Mouse (Mus musculus): Measurements from ENCODE around the gene Arhgap28.
A peak's percentile ranks its signal among the peaks of the same experiment; 100 is the strongest.
"Not testable (repeated sequence)": the region's sequence is repeated elsewhere in the genome, so short reads cannot be mapped to it uniquely, and the experiment has no call there.

Gene Arhgap28

DNA sequence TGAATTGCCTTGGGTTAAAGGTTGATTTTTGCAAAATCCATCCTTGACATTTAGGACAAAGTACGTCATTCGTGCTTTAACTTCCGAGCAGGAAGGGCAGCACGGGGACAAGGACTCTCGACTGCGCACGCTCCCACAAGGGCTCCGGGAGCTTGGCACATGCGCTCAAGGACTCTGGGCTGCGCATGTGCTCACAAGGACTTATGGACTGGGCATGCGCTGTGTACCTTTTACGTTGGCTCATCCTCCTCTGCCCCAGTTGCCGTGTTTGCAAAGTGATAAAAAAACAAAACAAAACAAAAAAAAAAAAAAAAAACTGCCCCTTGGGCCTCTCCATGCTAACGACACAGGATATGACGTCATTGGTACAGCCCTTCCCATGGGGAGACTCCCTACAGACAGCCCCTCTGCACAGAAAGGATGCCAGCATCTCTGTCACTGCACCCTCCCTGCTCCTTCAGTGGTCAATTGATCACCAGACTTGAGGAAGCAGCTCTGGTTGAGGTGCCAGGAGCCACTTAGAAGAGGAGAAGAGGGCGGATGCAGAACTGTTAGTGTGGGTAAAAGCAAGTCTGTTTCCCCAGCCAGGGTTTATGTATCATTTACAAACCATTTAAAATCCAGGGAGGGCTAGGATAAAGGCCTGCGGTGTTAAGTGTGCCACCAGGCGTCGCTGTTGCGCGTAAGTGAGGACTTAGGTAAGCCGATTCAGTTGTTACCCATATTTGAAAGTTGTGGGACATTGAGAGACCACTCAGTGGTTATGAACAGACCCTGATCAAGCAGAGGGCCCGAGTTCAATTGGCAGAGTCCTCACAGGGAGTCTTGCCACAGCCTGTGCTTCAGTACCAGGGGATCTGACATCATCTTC is 134.0 kb downstream of the Arhgap28 start:
- DNase-seq, result peak; percentile 21

DNA sequence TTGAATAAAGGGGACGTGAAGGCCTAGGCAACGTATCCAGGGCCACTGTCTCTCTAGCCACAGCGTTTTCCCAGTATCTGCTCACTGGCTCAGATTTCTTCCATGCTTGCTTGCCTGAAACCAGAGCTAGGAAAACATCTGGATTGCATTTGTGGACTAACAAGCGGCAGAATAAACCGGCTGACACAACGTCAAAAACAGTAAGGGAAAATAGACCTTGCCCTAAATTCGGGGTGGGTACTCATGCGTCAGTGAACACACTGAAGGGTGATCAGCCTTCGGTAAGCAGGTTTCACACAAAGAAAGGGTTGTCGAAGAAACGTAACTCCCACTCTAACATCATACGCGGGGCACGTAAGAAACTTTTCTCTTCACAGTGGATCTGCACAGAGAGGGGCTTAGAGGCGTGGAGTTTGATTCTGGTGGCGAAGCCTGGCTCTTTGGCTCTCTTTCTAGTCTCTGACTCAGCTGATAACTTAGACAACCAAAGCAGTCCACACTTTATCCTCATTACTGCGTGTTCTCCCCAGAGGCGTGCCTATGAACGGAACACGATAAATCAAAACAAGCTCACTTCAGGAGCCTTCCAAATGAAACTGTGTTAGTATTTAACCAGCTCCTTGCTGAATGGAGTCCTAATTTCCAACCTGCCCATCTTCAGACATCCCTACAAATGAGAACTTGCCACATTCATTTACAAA is 137.2 kb downstream of the Arhgap28 start:
- no peak for DNase-seq

DNA sequence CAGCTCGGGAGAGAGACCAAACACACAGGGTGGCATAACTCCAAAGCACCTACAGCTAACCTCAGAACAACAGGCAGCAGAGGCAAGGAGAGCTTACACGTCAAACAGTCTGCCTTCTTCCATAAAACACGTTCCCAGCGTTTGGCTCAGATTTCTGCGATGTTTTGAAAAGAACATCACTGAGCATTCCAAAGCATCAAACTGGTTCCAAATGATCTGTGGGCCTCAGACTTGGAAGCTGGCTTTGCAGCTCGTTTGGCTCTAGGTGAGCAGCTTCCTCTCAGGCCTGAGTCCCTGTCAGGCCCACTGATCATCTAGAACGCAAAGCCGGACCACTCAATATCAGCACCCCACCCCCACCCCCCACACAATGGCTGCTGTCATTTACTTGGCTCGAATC is 137.9 kb downstream of the Arhgap28 start:
- DNase-seq, result no peak

DNA sequence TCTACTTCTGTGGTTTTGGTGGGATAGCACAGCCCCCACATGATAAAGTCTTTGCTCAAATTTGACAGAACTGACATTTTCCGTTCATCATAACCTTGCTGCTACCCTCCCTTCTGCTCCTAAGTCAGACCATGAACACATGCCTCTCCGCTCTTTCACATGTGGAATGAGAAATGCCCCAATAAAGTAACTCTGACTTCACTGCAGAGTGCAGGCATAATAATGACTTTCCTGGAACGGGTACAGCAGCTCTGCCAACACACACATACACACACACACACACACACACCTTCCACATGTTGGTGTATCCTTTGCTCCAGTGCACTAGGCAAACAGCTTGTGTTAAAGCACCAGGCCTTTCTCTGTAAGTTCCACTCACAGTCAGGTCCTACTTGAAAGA is 139.0 kb downstream of the Arhgap28 start:
- no peak for DNase-seq

DNA sequence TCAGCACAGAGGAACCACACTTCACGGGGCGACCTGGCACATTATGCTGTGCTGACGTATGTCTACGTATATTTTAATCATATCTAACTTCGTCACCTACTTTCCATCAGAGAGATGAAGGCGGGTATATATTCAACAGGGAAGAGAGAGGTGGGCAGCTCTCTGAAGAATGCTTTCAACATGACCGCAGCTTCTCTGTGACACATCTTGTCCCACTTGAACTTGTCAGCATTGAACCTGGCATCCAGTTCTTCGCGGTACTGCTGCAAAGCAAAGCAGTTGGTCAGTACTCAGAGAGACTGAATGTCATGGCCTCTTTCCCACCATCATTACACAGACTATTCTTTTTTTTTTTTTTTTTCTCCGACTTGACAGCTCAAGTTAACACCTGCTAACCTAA is 139.6 kb downstream of the Arhgap28 start:
- DNase-seq, result no peak

DNA sequence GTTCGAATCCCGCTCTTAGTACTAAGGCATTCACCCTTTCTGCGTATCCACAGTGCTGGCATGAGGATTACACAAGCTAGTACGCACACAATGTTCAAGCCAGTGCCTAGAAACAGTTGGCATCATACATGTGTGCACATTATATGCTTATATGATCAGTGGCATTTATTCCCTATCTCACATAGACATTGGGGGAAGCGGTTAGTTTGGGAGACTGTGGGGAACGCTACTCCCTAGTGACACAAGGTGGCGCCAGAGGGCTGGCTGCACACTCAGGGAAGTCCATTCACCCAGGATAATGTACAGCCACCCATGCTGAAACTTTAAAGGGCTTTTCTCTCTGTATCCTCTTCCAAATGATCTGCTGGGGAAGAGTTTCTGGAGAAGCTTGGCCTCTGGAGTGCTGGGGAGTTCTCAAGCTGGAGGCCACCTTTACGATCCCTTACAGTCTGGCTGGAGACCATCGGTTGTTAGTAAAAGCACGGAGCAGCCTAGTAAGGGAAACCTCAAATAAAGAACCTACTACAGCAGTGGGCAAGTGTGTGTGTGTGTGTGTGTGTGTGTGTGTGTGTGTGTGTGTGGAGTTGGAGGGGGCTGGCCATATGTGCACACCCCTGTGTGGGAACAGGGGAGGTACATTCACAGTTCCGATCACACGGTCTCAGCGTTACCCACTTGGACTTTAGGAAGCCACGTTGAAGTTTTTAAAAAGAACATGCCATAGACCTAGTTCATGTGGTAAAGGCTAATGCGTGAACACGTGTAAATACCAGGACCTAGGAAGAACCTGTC is 142.0 kb downstream of the Arhgap28 start:
- DNase-seq, result peak; percentile 11

DNA sequence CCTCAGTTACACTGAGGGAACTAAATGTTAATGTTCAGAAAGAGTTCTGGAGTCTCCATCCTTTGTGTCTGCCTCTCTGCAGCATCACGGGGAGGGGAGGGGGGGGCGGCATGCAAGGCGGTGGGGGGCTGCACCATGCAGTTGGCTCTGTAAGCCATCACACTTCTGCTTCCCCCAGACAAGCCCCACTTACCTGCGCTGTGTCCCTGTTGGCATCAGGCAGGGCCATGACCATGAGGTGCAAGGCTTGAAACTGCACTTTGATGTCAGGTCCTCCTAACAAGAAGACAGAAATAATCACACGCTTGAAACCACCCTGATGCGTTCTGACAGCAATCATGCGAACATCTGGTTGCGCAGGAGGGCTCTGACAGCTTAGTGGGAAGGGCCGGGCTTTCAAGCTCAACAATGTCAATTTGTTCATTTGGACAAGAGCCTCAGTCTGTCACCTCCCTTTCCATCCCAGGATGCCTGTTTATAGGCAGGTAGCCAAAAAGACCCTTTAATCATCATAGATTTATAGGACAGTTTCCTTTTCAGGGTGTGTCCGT is 142.8 kb downstream of the Arhgap28 start:
- DNase-seq, result no peak

DNA sequence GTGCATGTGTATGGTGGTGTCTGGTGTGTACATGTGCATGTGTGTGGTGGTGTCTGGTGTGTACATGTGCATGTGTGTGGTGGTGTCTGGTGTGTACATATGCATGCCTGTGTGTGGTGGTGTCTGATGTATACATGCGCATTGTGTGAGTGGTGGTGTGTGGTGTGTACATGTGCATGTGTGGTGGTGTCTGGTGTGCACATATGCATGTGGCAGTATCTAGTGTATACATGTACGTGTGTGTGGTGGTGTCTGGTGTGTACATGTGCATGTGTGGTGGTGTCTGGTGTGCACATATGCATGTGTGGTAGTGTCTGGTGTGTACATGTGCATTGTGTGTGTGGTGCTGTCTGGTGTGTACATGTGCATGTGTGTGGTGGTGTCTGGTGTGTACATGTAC is 162.4 kb downstream of the Arhgap28 start:
- DNase-seq, result not testable (repeated sequence)

DNA sequence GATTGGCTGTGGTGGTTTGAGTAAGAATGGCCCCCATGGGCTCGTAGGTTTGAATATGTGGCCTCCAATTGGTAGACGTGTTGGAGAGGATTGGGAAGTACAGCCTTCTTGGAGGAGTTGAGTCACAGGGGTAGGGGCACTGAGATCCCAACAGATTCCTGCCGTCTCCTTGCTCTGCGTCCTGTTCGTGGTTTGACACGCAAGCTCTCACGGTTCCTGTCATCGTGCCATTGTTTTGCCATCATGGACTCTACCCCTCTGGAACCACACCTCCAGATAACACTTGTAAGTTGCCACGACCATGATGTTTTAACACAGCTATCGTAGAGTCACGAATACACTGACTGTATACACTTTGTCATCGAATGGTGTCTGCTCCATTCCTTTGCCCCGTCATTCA is 165.0 kb downstream of the Arhgap28 start:
- no peak for DNase-seq

DNA sequence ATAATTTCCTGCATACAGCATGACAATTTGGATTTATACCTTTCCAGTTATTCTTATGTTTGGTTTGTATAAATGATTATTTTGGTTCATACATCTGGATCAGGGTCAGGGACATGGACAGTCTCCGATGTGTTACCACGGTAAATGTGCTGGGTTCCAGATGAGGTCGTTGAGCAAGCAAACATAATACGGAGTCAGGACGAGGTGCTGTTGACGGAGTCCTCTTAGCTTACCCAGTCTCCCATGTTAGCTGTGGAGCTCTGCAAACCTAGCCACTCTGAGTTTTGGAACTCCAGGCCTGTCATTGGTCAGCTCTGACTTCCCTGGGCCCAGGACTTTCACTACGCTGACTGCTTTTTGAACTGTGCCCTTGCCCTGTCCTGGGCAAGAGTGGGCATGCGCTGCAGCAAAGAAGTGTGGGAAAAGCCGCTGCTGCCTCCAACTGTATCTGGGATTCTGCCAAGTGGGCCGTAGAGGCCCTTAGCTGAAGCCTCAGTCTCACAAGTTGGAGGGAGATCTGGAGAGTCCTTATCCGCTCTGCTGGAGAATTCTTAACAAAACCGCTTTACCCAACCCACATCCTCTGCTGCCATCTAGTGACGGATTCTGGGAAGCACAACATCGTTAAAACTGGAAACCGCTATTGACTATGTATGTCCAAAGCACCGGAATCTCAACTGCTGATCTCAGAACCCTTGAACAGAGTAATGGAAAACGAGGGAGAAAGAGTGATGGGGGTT is 166.4 kb downstream of the Arhgap28 start:
- peak; percentile 26 for DNase-seq

DNA sequence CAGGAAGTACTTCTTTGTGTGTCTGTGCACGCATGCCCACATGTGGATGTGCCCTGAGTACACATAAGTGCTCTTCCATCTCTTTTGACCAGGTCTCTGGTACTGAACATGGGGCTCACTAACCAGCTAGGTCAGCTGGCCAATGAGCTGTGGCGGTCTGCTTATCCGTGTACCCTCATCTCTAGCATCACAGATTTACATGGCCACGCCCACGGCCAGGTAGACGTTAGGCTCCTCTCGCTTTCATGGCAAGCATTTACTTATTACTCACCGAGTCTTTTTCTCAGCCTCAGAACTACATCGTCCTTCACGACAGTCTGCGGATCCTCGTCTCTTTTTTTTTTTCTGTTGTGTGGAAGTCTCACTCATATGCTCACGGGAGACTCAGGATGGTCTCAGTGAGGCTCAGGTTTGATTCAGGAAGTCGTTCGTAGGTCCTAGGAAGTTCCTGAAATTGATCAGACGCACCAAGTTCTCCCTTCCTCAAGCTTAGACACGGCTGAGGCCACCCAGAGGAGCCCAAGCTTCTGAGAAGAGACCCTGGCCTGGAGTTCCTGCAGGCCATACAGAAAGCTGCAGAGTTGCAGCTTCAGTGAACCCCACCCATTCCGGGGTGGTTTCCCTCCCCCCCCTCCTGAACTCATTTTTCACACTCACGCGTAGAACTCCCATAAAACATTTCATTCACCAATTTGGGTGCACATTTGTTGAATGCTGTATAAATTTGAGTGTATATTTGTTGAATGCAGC is 167.6 kb downstream of the Arhgap28 start:
- no peak for DNase-seq

DNA sequence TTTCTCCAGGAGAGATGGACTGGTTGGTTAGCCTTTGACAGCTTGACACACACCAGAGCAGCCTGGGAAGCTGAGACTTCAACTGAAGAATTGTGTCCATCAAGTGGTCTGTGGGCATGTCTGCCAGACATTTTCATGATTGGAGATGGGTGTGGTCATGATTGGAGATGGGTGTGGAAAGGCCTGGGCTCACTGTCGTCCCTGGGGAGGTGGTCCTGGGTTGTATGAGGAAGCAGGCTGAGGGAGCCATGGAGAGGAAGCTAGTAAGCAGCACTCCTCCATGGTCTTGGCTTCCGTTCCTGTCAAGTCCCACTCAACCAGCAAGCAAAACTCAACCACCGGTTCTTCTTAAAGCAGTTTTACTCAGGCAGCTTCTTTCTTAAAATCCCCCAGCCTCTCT is 176.5 kb downstream of the Arhgap28 start:
- no peak for DNase-seq

DNA sequence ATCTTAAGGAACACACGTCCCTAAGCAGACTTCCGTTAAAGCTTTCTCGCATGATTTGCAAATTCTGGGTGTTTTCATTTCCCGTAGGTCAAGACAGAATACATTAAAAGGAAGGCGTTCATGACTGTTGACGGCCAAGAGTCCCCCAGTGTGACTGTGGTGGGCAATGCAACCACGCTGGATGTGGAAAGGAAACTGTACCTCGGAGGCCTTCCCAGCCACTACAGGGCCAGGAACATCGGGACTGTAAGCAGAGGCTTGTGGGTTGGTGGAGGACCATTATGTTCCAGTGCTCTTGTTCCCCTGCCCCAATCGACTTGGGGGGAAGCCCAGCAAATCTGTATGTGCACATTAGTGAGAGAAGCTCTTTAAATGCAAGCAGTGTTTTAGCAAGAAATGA is 187.0 kb downstream of the Arhgap28 start:
- no peak for DNase-seq

DNA sequence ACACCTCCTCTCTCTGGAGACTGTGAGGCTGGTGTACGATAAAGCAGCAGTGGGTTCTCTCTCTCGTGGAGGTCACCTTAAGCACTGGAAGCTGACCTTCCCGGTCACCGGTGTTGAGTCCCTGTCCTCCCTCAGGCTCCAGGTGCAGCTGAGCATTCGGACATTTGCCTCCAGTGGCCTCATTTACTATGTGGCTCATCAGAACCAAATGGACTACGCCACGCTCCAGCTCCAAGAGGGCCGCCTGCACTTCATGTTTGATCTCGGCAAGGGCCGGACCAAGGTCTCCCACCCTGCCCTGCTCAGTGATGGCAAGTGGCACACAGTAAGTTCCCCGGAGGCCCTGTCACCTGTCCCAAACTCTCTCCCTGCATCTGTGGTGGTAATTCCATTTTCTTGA is 188.2 kb downstream of the Arhgap28 start:
- no peak for DNase-seq

DNA sequence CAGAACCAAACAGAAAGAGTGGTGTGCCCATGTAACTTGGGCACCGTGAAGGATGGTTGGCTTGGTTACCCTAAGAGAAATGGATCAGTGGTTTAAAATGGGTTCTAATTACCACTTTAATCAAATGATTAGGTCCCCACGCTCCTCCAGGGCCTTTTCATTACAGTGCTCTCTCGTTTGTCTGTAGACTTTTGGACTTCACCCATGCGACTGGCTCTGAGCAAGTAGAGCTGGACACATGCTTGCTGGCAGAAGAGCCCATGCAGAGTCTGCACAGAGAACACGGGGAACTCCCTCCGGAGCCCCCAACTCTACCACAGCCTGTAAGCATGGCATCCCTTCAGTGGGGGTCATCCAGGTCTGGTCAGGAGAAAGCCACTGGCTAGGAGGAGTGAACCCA is 190.3 kb downstream of the Arhgap28 start:
- no peak for DNase-seq

DNA sequence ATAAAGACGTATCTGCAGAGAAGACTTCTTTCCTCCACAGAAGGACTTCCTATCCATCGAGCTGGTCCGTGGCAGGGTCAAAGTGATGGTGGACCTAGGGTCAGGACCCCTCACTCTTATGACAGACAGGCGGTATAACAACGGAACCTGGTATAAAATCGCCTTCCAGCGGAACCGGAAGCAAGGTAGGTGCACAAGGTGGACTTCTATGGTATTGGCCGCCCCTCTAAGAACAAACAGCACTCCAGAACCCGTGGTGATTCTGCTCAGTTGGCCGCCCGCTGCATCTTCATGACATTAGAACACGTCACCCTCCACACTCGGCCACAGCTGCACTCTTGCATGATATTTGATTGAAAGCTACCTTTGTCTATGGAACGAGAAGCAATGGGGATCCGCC is 194.7 kb downstream of the Arhgap28 start:
- DNase-seq, result no peak
